Mouse (Mus musculus) megakaryocyte, embryonic 14.5 days (primary cell): ENCODE results near the gene Rbm33.

Experiments
- FLI1 ChIP-seq: IDR thresholded peaks from 2 replicates; pipeline ENCODE4 v1.6.1; 2012; ENCODE audit warnings: low read length, inconsistent platforms, mixed read lengths
- GATA1 ChIP-seq: IDR thresholded peaks from 3 replicates; pipeline ENCODE4 v1.6.1; 2012; ENCODE audit warnings: mixed read lengths, low read length, inconsistent platforms, borderline replicate concordance

- no peak for TF ChIP-seq GATA1
- no peak for TF ChIP-seq FLI1
These were observed 17.6 kb upstream of the Rbm33 start for GRCm38 (mm10) chr5:28299346-28299745.
